Mouse (Mus musculus) lung, postnatal 0 days (tissue): ENCODE measurements around the gene 2010003K11Rik.

Source experiments
- CTCF ChIP-seq: IDR thresholded peaks from 2 replicates; pipeline ENCODE4 v1.5.1; 2016; ENCODE audit warnings: antibody characterized with exemption, mild to moderate bottlenecking
- EP300 ChIP-seq: IDR thresholded peaks from 2 replicates; pipeline ENCODE4 v1.6.1; 2016; ENCODE audit warnings: antibody characterized with exemption, mild to moderate bottlenecking, control low read depth

DNA sequence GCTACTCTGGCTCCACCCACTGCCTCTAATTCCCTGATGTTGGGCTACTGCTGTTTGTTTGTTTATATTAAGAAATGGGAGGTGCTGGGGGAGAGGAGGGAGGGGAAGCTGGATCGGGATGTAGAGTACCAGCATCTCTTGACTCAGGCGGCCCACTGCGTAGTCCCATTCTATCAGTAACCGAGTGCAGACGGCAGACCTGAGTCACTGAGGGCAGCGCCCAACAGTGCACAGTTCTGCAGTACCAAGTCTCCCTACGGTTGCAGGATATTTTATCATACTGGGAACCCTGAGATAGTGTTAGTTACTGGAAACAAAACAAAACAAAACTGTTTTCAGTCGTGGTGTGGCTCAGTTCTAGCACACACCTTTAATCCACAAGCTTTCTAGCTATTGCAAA lies 47.3 kb downstream of the 2010003K11Rik start:
- TF ChIP-seq CTCF (no peak), EP300 (no peak)
